Mouse (Mus musculus) CH12.LX (cell line): Measurements from ENCODE around the gene Them7. TPM values are rescaled to one million over a fixed set of nuclear protein-coding genes. Genes with fewer than 3 reads are reported as not detected.

Experiments used
- DNase-seq: peaks from one replicate; pipeline ENCODE4 v3.0.0-alpha.2; 2013; ENCODE audit errors: extremely low read depth
- H3K27ac ChIP-seq: 2 replicates; pipeline ENCODE4 v1.5.1; 2012; ENCODE audit warnings: low read depth, mild to moderate bottlenecking, control low read depth, moderate library complexity; ENCODE audit not compliant: insufficient read depth
- H3K27me3 ChIP-seq: replicated peaks from 2 replicates; pipeline ENCODE3; 2012; ENCODE audit warnings: inconsistent platforms
- H3K36me3 ChIP-seq, 2 experiments: replicated peaks in 1 of 2; 2 replicates each; pipeline versions ENCODE3 to v1.6.1; 2012; ENCODE audit warnings: inconsistent platforms in 1 of 2, low read length in 1 of 2, mild to moderate bottlenecking in 1 of 2, mixed read lengths in 1 of 2, moderate library complexity in 1 of 2; ENCODE audit not compliant: control insufficient read depth in 1 of 2, insufficient read depth in 1 of 2
- H3K4me1 ChIP-seq, 2 experiments: 2 replicates each; pipeline ENCODE4 v1.6.1; 2012; ENCODE audit warnings: inconsistent platforms in 1 of 2, moderate library complexity in 1 of 2; ENCODE audit not compliant: insufficient read depth in 2 of 2, control insufficient read depth in 1 of 2
- H3K4me2 ChIP-seq: 2 replicates; pipeline ENCODE4 v1.6.1; 2012; ENCODE audit warnings: low read depth, mild to moderate bottlenecking, control low read depth; ENCODE audit not compliant: poor library complexity, insufficient read depth, severe bottlenecking
- H3K4me3 ChIP-seq, 3 experiments: fragments of 150-350 bp in 1 of 3; sonication (generic) in 1 of 3; replicated peaks in 1 of 3; 2 replicates each; pipeline versions ENCODE3 to v1.5.1; 2011 to 2012; ENCODE audit warnings: low read depth in 2 of 3, low read length in 2 of 3, mild to moderate bottlenecking in 2 of 3, moderate library complexity in 2 of 3, control low read depth in 1 of 3, improper control_type of control experiment in 1 of 3, inconsistent platforms in 1 of 3, mixed read lengths in 1 of 3; ENCODE audit not compliant: poor library complexity in 1 of 3
- H3K79me2 ChIP-seq: replicated peaks from 2 replicates; pipeline ENCODE4 v1.6.1; 2012; ENCODE audit warnings: mild to moderate bottlenecking, moderate library complexity; ENCODE audit not compliant: control insufficient read depth, poor library complexity, insufficient read depth, severe bottlenecking; ENCODE audit errors: extremely low read depth
- H3K9ac ChIP-seq: 2 replicates; pipeline ENCODE4 v1.6.1; 2012; ENCODE audit warnings: low read depth, mild to moderate bottlenecking, control low read depth, moderate library complexity; ENCODE audit not compliant: insufficient read depth
- H3K9me3 ChIP-seq: replicated peaks from 2 replicates; pipeline ENCODE3; 2012; ENCODE audit warnings: low read length, inconsistent platforms, mixed read lengths
- BHLHE40 ChIP-seq: IDR thresholded peaks from 2 replicates; pipeline ENCODE4 v1.6.1; 2011; ENCODE audit warnings: mild to moderate bottlenecking, low read depth, low read length, improper control_type of control experiment
- CHD1 ChIP-seq: IDR thresholded peaks from 2 replicates; pipeline ENCODE4 v1.6.1; 2012; ENCODE audit warnings: low read depth, low read length, improper control_type of control experiment, inconsistent platforms
- CHD2 ChIP-seq: IDR thresholded peaks from 2 replicates; pipeline ENCODE4 v1.6.1; 2011; ENCODE audit warnings: low read length, improper control_type of control experiment
- ETS1 ChIP-seq: conservative IDR thresholded peaks from 2 replicates; pipeline ENCODE4 v1.6.1; 2012; ENCODE audit warnings: low read depth, mild to moderate bottlenecking, inconsistent platforms, low read length, improper control_type of control experiment, moderate library complexity
- IRF4 ChIP-seq: IDR thresholded peaks from 2 replicates; pipeline ENCODE4 v1.6.1; 2014; ENCODE audit warnings: low read depth, mild to moderate bottlenecking, inconsistent platforms, low read length, improper control_type of control experiment
- JUND ChIP-seq: conservative IDR thresholded peaks from 2 replicates; pipeline ENCODE4 v1.6.1; 2011; ENCODE audit warnings: low read depth, low read length, improper control_type of control experiment
- MAX ChIP-seq: IDR thresholded peaks from 2 replicates; pipeline ENCODE4 v1.6.1; 2011; ENCODE audit warnings: low read length, improper control_type of control experiment
- MXI1 ChIP-seq: IDR thresholded peaks from 2 replicates; pipeline ENCODE4 v1.6.1; 2011; ENCODE audit warnings: mild to moderate bottlenecking, low read depth, low read length, improper control_type of control experiment
- MYC ChIP-seq: IDR thresholded peaks from 2 replicates; pipeline ENCODE4 v1.6.1; 2011; ENCODE audit warnings: low read depth, mild to moderate bottlenecking, improper control_type of control experiment, low read length
- POLR2AphosphoS2 ChIP-seq: IDR thresholded peaks from 2 replicates; pipeline ENCODE4 v1.6.1; 2011; ENCODE audit warnings: low read depth, low read length, improper control_type of control experiment
- TBP ChIP-seq: conservative IDR thresholded peaks from 2 replicates; pipeline ENCODE4 v1.6.1; 2011; ENCODE audit warnings: low read depth, low read length, improper control_type of control experiment
- USF1 ChIP-seq: IDR thresholded peaks from 2 replicates; pipeline ENCODE4 v1.6.1; 2014; ENCODE audit warnings: low read depth, mild to moderate bottlenecking, inconsistent platforms, low read length, improper control_type of control experiment
- USF2 ChIP-seq: conservative IDR thresholded peaks from 2 replicates; pipeline ENCODE4 v1.6.1; 2011; ENCODE audit warnings: low read depth, low read length, improper control_type of control experiment
- ZC3H11A ChIP-seq: IDR thresholded peaks from 2 replicates; pipeline ENCODE4 v1.6.1; 2012; ENCODE audit warnings: low read depth, mild to moderate bottlenecking, inconsistent platforms, low read length, improper control_type of control experiment
- dilution Hi-C: fragments of 300-500 bp; cut with MboI; formaldehyde crosslinking; loops from 2 replicates; pipeline ENCODE4 v1.14.3; 2020; ENCODE audit warnings: low sequenced_read_pairs; ENCODE audit not compliant: extremely low pct_unique_long_range_greater_than_20kb, extremely low pct_ligation_motif_present
- in situ Hi-C: fragments of 300-500 bp; cut with MboI; formaldehyde crosslinking; loops from 3 replicates; pipeline ENCODE4 v1.14.3; 2019; ENCODE audit warnings: low sequenced_read_pairs, low pct_ligation_motif_present, low pct_unique_long_range_greater_than_20kb, mixed read lengths
- polyA plus RNA-seq: library from polyadenylated mRNA; unstranded; fragments of >175 nt; gene quantifications from 2 replicates; pipeline ENCODE4 v1.2.1, GENCODE M21; 2012; ENCODE audit warnings: low read depth; ENCODE audit not compliant: insufficient read length
- total RNA-seq, 2 experiments: library from RNA; depleted of rRNA; stranded (reverse); fragments of 300-350 nt in 1 of 2; fragments of >200 nt in 1 of 2; gene quantifications; 2 replicates each; pipeline ENCODE4 v1.2.3; 2012 to 2014

Them7 gene
- total and polyA plus RNA-seq, 3 experiments = not detected

DNA sequence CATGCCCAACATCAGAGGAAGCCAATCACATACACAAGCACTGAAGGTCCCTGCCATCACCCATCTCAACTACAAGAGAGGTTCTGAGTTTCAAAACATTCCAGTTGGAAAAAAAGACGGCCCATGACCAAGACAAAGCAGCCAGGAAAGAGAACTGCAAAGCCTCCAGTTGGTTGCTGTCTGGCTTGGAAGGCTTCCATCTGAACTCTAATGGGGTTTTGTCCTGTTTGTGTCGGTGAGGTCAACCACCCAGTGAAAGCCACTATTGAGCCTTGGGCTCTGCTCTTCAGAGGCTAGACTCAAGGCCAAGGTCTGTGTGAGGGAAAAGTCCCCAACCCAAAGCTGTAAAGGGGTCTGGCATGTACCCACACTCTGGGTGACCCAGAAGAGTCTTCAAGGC is 111.5 kb downstream of the Them7 start:
- Histone ChIP-seq H3K27ac (no peak overlapping the region), H3K9me3 (no peaks in the 10 kb centered on the region), H3K79me2 (no peaks in the 10 kb centered on the region), H3K36me3 (no peaks in the 10 kb centered on the region), H3K4me3 (no peak overlapping the region), H3K4me1 (peaks cover 0 to 17% of the 10 kb centered on the region in 2 experiments; a peak in 1 of 4 replicates), H3K4me2 (no peak overlapping the region), H3K9ac (no peak overlapping the region), H3K27me3 (no peaks in the 10 kb centered on the region)
- dilution Hi-C loops = no loop called here
- in situ Hi-C loops = loop anchor here (5.0 kb wide), 1 partner anchor 92 kb away; no protein-coding TSS in a partner anchor
- DNase-seq = no peak
- no peak for TF ChIP-seq CHD1

DNA sequence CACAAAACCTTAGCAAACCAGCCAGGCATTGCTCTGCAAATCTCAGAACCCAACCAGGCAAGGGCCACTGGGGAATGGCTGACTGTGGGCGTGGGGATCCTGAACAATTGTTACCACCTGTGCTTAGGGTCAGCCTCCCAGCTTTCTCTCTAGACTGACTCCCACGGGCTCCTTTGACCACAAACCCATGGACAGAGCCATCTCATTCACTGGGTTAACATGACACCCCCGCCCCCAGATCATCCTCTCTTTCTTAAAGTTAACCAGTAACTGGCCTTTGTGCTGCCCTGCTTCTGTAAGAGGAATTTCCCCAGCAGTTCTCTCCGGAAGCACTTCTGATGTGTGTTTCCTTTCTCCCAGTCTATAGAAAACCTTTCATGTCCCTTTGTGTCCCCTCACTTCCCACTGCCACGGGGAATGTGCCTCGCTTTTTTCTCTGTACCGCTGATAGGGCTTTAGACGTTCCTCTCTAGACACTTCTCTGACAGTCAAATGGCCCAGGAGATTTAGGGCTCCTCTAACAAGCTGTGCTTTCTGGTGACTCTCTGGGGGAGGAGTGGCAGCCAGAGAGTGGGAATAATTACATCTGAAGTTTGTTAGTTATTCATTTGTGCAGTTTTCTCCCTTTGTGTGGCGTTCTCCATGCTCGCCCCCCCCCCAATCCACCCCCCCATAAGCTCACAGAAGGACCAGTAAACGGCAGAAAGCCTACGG is 112.4 kb downstream of the Them7 start:
- peaks cover 0 to 17% of the 10 kb centered on the region in 2 experiments; a peak in 1 of 4 replicates for H3K4me1 ChIP-seq
- H3K27me3 ChIP-seq = no peaks in the 10 kb centered on the region
- H3K79me2 ChIP-seq = no peaks in the 10 kb centered on the region
- no peak overlapping the region for H3K27ac ChIP-seq
- no peak overlapping the region for H3K4me3 ChIP-seq
- dilution Hi-C loops (no loop called here), in situ Hi-C loops (loop anchor here (5.0 kb wide), 1 partner anchor 91 kb away; no protein-coding TSS in a partner anchor)
- no peak overlapping the region for H3K4me2 ChIP-seq
- DNase-seq = no peak
- no peak overlapping the region for H3K9ac ChIP-seq
- no peaks in the 10 kb centered on the region for H3K9me3 ChIP-seq
- TF ChIP-seq IRF4 (no peak), USF1 (no peak), JUND (no peak), USF2 (no peak), ZC3H11A (no peak), MXI1 (no peak), POLR2AphosphoS2 (no peak), MAX (no peak), CHD2 (no peak), MYC (no peak), ETS1 (no peak), TBP (no peak), BHLHE40 (no peak)
- no peaks in the 10 kb centered on the region for H3K36me3 ChIP-seq
